Mouse (Mus musculus) ovary, adult 18-20 months (tissue): Measurements from ENCODE around the gene Tmem169.

Experiments used
- DNase-seq: peaks from one replicate; pipeline ENCODE4 v3.0.0; 2022; ENCODE audit warnings: low spot score, mixed read lengths

The Tmem169 gene

GRCm38 (mm10) chr1:72286904-72287303 lies 2.7 kb downstream of the Tmem169 start:
- no peak for DNase-seq

GRCm38 (mm10) chr1:72287893-72288292 lies 3.7 kb downstream of the Tmem169 start:
- no peak for DNase-seq

GRCm38 (mm10) chr1:72288527-72289150 lies 4.5 kb downstream of the Tmem169 start:
- DNase-seq = no peak

- no peak for DNase-seq
Observed at GRCm38 (mm10) chr1:72290896-72291295, 6.7 kb downstream of the Tmem169 start.

- DNase-seq = no peak
Observed at GRCm38 (mm10) chr1:72291421-72291820, 7.3 kb downstream of the Tmem169 start.

GRCm38 (mm10) chr1:72291925-72292324 lies 7.8 kb downstream of the Tmem169 start:
- DNase-seq = no peak

- no peak for DNase-seq
Observed at GRCm38 (mm10) chr1:72293869-72294663, 9.9 kb downstream of the Tmem169 start.

- DNase-seq = no peak
Observed at GRCm38 (mm10) chr1:72295746-72296145, 11.6 kb downstream of the Tmem169 start.

GRCm38 (mm10) chr1:72301845-72302244 lies 17.7 kb downstream of the Tmem169 start:
- no peak for DNase-seq

GRCm38 (mm10) chr1:72306241-72306640 lies 22.1 kb downstream of the Tmem169 start:
- DNase-seq = no peak

GRCm38 (mm10) chr1:72306679-72307181 lies 22.6 kb downstream of the Tmem169 start:
- DNase-seq = no peak

- DNase-seq = peak; percentile 87
Observed at GRCm38 (mm10) chr1:72307317-72307798, 23.2 kb downstream of the Tmem169 start, which contains the start of gene Xrcc5. TSS of gene Xrcc5 (plus strand) at chr1:72307421.

GRCm38 (mm10) chr1:72308919-72309318 lies 24.8 kb downstream of the Tmem169 start:
- DNase-seq = no peak

GRCm38 (mm10) chr1:72309744-72310424 lies 25.7 kb downstream of the Tmem169 start:
- no peak for DNase-seq

- DNase-seq = no peak
Observed at GRCm38 (mm10) chr1:72312701-72313398, 28.7 kb downstream of the Tmem169 start.

- DNase-seq = no peak
Observed at GRCm38 (mm10) chr1:72313399-72314039, 29.4 kb downstream of the Tmem169 start.

- no peak for DNase-seq
Observed at GRCm38 (mm10) chr1:72315447-72315846, 31.3 kb downstream of the Tmem169 start.

GRCm38 (mm10) chr1:72316409-72316808 lies 32.2 kb downstream of the Tmem169 start:
- DNase-seq = no peak

GRCm38 (mm10) chr1:72316901-72317300 lies 32.7 kb downstream of the Tmem169 start:
- no peak for DNase-seq

GRCm38 (mm10) chr1:72320759-72321158 lies 36.6 kb downstream of the Tmem169 start:
- DNase-seq = no peak

GRCm38 (mm10) chr1:72323248-72323647 lies 39.1 kb downstream of the Tmem169 start:
- no peak for DNase-seq
